Mouse (Mus musculus) hindbrain, embryonic 16.5 days (tissue): Measurements from ENCODE around the gene M1ap. TPM values are rescaled to one million over a fixed set of nuclear protein-coding genes. Genes with fewer than 3 reads are reported as not detected.

Experiments
- ATAC-seq: fragments of 200-750 bp; cut with Nextera tagmentation; 2 replicates; pipeline ENCODE4 v1.8.0; 2017; ENCODE audit warnings: moderate TSS enrichment, moderate library complexity
- H3K27ac ChIP-seq: fragments of 300-500 bp; sonication (generic); 2 replicates; pipeline ENCODE4 v1.5.1; 2014; ENCODE audit warnings: low read depth, mild to moderate bottlenecking, control low read depth, low read length, moderate library complexity
- H3K27me3 ChIP-seq: fragments of 300-500 bp; sonication (generic); replicated peaks from 2 replicates; pipeline ENCODE4 v1.6.1; 2014; ENCODE audit warnings: low read length; ENCODE audit not compliant: control insufficient read depth, insufficient read depth
- H3K36me3 ChIP-seq: fragments of 300-500 bp; sonication (generic); 2 replicates; pipeline ENCODE4 v1.6.1; 2014; ENCODE audit warnings: mild to moderate bottlenecking, low read length, moderate library complexity, mixed read lengths; ENCODE audit not compliant: control insufficient read depth, insufficient read depth
- H3K4me1 ChIP-seq: fragments of 300-500 bp; sonication (generic); 2 replicates; pipeline ENCODE4 v1.6.1; 2014; ENCODE audit warnings: low read depth, low read length; ENCODE audit not compliant: control insufficient read depth, insufficient read depth
- H3K4me2 ChIP-seq: fragments of 300-500 bp; sonication (generic); 2 replicates; pipeline ENCODE4 v1.6.1; 2014; ENCODE audit warnings: mild to moderate bottlenecking, low read length, control low read depth, moderate library complexity
- H3K4me3 ChIP-seq: fragments of 300-500 bp; sonication (generic); 2 replicates; pipeline ENCODE4 v1.5.1; 2014; ENCODE audit warnings: mild to moderate bottlenecking, low read length, control low read depth, moderate library complexity
- H3K9ac ChIP-seq: fragments of 300-500 bp; sonication (generic); 2 replicates; pipeline ENCODE4 v1.6.1; 2014; ENCODE audit warnings: low read depth, mild to moderate bottlenecking, control low read depth, low read length, moderate library complexity
- H3K9me3 ChIP-seq: fragments of 300-500 bp; sonication (generic); 2 replicates; pipeline ENCODE4 v1.6.1; 2014; ENCODE audit warnings: mild to moderate bottlenecking, low read length, moderate library complexity; ENCODE audit not compliant: control insufficient read depth
- WGBS: fragments of 180-500 bp; shearing (Covaris S2); extraction: QIAGEN DNeasy Blood & Tissue Kit; methylation state at CpG from one replicate; pipeline ENCODE4 v1.1.7; 2014; 5-methylcytosine and 5-hydroxymethylcytosine counted together
- polyA plus RNA-seq: library from polyadenylated mRNA; unstranded; fragments of >200 nt; fragmentation: Nextera tagmentation; extraction: Ambion mirVana; gene quantifications from 2 replicates; pipeline ENCODE4 v1.2.1, GENCODE M21; 2015

M1ap gene
- polyA plus RNA-seq, 1 experiment from 2014 or later: not detected

GRCm38 (mm10) chr6:83068221-83068620 lies 121.5 kb downstream of the M1ap start:
- Histone ChIP-seq H3K9me3 (no peaks in the 10 kb centered on the region), H3K4me2 (no peak overlapping the region), H3K27ac (no peak overlapping the region), H3K4me3 (no peak overlapping the region), H3K27me3 (peaks cover 72% of the 10 kb centered on the region), H3K36me3 (no peaks in the 10 kb centered on the region), H3K9ac (no peak overlapping the region), H3K4me1 (peaks cover 7% of the 10 kb centered on the region; the same call in 1 of the 2 replicates)
- ATAC-seq: no peak
- WGBS: 2% methylated on average over 8 of the region's 8 CpGs

- no peak for ATAC-seq
- Histone ChIP-seq H3K9ac (no peak overlapping the region), H3K27ac (no peak overlapping the region), H3K4me3 (peak overlapping the region; percentile 18; the same call in 1 of the 2 replicates), H3K27me3 (peaks cover 71% of the 10 kb centered on the region), H3K9me3 (no peaks in the 10 kb centered on the region), H3K4me2 (peak overlapping the region; percentile 27), H3K4me1 (peaks cover 7% of the 10 kb centered on the region; the same call in 1 of the 2 replicates), H3K36me3 (no peaks in the 10 kb centered on the region)
- under 1% methylated on average over 48 of the region's 81 CpGs for WGBS
Observed at GRCm38 (mm10) chr6:83068706-83069487, 122.2 kb downstream of the M1ap start.

GRCm38 (mm10) chr6:83069488-83070246 lies 123.0 kb downstream of the M1ap start:
- peaks cover 76% of the 10 kb centered on the region for H3K27me3 ChIP-seq
- H3K27ac ChIP-seq: no peak overlapping the region
- no peak overlapping the region for H3K9ac ChIP-seq
- H3K4me2 ChIP-seq: no peak overlapping the region; the same call in 1 of the 2 replicates
- ATAC-seq: no peak
- WGBS: under 1% methylated on average over 69 of the region's 69 CpGs
- peaks cover 7% of the 10 kb centered on the region; the same call in 1 of the 2 replicates for H3K4me1 ChIP-seq
- no peaks in the 10 kb centered on the region for H3K36me3 ChIP-seq
- H3K4me3 ChIP-seq: peak overlapping the region; percentile 17; the same call in 1 of the 2 replicates
- no peaks in the 10 kb centered on the region for H3K9me3 ChIP-seq

- Histone ChIP-seq H3K9me3 (no peaks in the 10 kb centered on the region), H3K4me2 (no peak within 1 kb of the TSS; the same call in 1 of the 2 replicates), H3K4me3 (peak within 1 kb of the TSS; percentile 17; the same call in 1 of the 2 replicates), H3K27me3 (peaks cover 75% of the 10 kb centered on the region), H3K27ac (no peak within 1 kb of the TSS), H3K9ac (no peak within 1 kb of the TSS), H3K36me3 (no peaks in the 10 kb centered on the region), H3K4me1 (peaks cover 7% of the 10 kb centered on the region; the same call in 1 of the 2 replicates)
- WGBS: 0% methylated on average over 10 of the region's 10 CpGs
- no peak for ATAC-seq
Observed at GRCm38 (mm10) chr6:83070247-83070310, 123.4 kb downstream of the M1ap start, which contains the start of gene Tlx2. Gene Tlx2 (minus strand): TSS chr6:83070293.

DNA sequence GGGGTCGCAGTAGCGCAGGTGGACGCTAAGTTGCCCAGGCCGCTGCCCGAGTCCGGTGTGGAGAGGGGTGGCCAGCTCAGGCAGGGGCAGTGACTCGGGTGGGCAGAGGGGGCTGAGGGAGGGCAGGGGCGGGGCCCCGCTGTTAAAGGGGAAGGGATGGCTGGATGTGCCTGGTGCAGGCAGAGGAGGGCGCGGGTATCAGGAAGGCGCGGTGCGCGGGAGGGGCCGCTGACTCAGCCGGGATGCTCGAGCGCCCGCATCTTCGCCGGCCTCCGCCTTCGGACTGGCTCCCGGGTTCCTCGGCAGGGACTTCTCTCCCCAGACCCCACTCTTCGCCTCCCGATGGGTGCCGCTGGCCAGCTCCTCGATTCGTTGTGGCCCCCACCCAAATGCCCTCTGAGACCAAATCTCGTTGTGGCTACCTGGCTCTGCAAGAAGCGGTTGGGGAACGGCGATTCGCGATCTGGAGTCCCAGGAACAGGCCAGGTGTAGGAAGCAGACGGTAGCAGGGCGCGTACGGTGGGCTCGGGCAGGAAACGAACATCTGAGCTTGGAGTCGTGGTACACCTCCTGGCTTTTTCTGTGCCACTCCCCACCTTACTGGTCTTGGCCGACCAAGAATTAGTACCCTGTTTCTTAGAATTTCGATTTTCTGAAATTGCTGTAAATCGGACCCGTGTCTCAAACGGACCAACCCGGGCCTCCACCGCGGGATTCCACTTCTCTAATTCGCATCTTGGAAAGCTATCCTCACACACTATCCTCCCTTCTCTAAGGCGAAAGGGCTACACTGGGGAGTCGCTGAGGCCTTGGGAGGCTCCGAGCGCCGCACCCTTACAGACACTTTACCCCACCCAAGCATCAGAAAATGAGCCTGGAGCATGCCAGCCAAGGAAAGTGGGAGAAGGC lies 123.9 kb downstream of the M1ap start:
- Histone ChIP-seq H3K9me3 (no peaks in the 10 kb centered on the region), H3K4me3 (peak overlapping the region; percentile 17; the same call in 1 of the 2 replicates), H3K9ac (no peak overlapping the region), H3K4me1 (peaks cover 7% of the 10 kb centered on the region; the same call in 1 of the 2 replicates), H3K4me2 (no peak overlapping the region; the same call in 1 of the 2 replicates), H3K27me3 (peaks cover 75% of the 10 kb centered on the region), H3K36me3 (no peaks in the 10 kb centered on the region), H3K27ac (no peak overlapping the region)
- WGBS: 1% methylated on average over 50 of the region's 58 CpGs
- ATAC-seq: no peak

DNA sequence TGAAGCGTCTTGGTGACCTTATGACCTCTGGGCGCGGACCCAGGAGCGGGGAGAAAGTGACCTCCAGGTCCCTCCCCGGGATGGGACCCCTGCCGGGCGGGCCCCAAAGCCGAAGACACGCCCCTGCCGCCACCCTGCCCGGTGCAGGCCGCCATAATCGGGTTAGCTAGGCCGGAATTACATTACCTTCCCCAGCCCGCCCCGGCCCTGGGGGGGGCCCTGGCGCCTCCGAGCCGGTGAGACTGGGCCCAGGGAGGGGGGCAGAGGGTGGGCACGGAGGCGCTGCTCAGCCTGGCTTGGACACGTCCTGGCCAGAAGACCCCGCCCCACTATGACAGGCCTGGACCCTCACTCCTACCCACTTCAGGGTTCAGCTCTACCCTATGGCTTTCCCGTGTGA lies 124.5 kb downstream of the M1ap start:
- WGBS: 1% methylated on average over 19 of the region's 24 CpGs
- Histone ChIP-seq H3K36me3 (no peaks in the 10 kb centered on the region), H3K9ac (no peak overlapping the region), H3K9me3 (no peaks in the 10 kb centered on the region), H3K27ac (no peak overlapping the region), H3K27me3 (peaks cover 74% of the 10 kb centered on the region), H3K4me1 (peaks cover 7% of the 10 kb centered on the region; the same call in 1 of the 2 replicates), H3K4me2 (no peak overlapping the region), H3K4me3 (no peak overlapping the region)
- ATAC-seq: peak; percentile 41; the same call in 1 of the 2 replicates

DNA sequence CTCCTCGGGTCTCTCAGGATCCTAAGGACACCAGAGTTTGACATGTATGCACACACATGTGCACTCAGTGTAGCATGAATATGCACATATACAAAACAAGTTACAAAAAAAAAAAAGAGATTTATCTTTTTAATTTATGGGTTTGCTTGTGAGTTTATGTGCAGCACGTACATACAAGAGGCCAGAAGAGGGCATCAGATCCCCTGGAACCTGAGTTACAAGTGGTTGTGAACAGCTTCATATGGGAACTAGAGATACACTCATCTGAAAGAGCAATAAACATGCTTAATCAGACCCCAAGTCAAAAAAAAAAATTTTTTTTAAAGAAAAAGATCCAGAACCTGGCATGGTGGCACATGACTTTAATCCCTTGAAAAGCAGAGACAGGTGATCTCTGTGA lies 128.3 kb downstream of the M1ap start:
- Histone ChIP-seq H3K4me2 (no peak overlapping the region), H3K4me3 (no peak overlapping the region), H3K27me3 (peaks cover 47% of the 10 kb centered on the region), H3K9ac (no peak overlapping the region), H3K4me1 (peaks cover 15% of the 10 kb centered on the region), H3K36me3 (no peaks in the 10 kb centered on the region), H3K27ac (no peak overlapping the region), H3K9me3 (no peaks in the 10 kb centered on the region)
- WGBS: 16% methylated on average over 2 of the region's 2 CpGs
- ATAC-seq: no peak

- WGBS: under 1% methylated on average over 53 of the region's 54 CpGs
- H3K9me3 ChIP-seq: no peaks in the 10 kb centered on the region
Observed at GRCm38 (mm10) chr6:83077630-83078323, 131.1 kb downstream of the M1ap start, which contains the start of gene Pcgf1. Gene Pcgf1 (plus strand): TSS chr6:83077869.

More at GRCm38 (mm10) chr6:83077630-83078323, 131.1 kb downstream of the M1ap start, which contains the start of gene Pcgf1:
- Histone ChIP-seq H3K9ac (peak within 1 kb of the TSS; percentile 87), H3K27me3 (peaks cover 35% of the 10 kb centered on the region), H3K4me3 (peak within 1 kb of the TSS; percentile 88), H3K4me1 (peaks cover 11% of the 10 kb centered on the region), H3K36me3 (peaks cover 6% of the 10 kb centered on the region; the same call in 1 of the 2 replicates), H3K27ac (peak within 1 kb of the TSS; percentile 92), H3K4me2 (peak within 1 kb of the TSS; percentile 97)
- peak; percentile 83 for ATAC-seq
